Mouse (Mus musculus): ENCODE results near the gene Tecr. TPM values are rescaled to one million over a fixed set of nuclear protein-coding genes. Genes with fewer than 3 reads are reported as not detected.

Gene Tecr
- polyA plus RNA-seq, 1 experiment from 2014 or later, result 531 TPM

- ATAC-seq (replicated peaks; ENCODE audit: insufficient number of reproducible peaks, low FRiP score, low TSS enrichment), result no peak
- Histone ChIP-seq H3K36me3 (ENCODE audit: control insufficient read depth, insufficient read depth, low read length) (no peaks in the 10 kb centered on the region), H3K4me2 (no peak overlapping the region), H3K27me3 (ENCODE audit: control insufficient read depth, insufficient read depth, low read length) (no peaks in the 10 kb centered on the region), H3K4me3 (ENCODE audit: low read depth, low read length) (no peak overlapping the region), H3K9ac (ENCODE audit: low read depth, low read length) (no peak overlapping the region), H3K4me1 (ENCODE audit: control insufficient read depth, insufficient read depth, low read length) (peaks cover 25% of the 10 kb centered on the region), H3K27ac (ENCODE audit: low read depth, low read length) (no peak overlapping the region), H3K9me3 (replicated peaks; ENCODE audit: control insufficient read depth, low read length) (no peaks in the 10 kb centered on the region)
- 91% methylated on average over 15 of the region's 15 CpGs for WGBS (ENCODE audit: insufficient replicate concordance)
Measured at GRCm38 (mm10) chr8:83583236-83583635, 24.5 kb downstream of the Tecr start.

GRCm38 (mm10) chr8:83582226-83582625, 25.5 kb downstream of the Tecr start:
- no peak for ATAC-seq (replicated peaks; ENCODE audit: insufficient number of reproducible peaks, low FRiP score, low TSS enrichment)
- Histone ChIP-seq H3K4me2 (no peak overlapping the region), H3K36me3 (ENCODE audit: control insufficient read depth, insufficient read depth, low read length) (no peaks in the 10 kb centered on the region), H3K4me1 (ENCODE audit: control insufficient read depth, insufficient read depth, low read length) (peaks cover 24% of the 10 kb centered on the region), H3K4me3 (ENCODE audit: low read depth, low read length) (no peak overlapping the region), H3K9me3 (replicated peaks; ENCODE audit: control insufficient read depth, low read length) (no peaks in the 10 kb centered on the region), H3K27me3 (ENCODE audit: control insufficient read depth, insufficient read depth, low read length) (no peaks in the 10 kb centered on the region), H3K9ac (ENCODE audit: low read depth, low read length) (no peak overlapping the region), H3K27ac (ENCODE audit: low read depth, low read length) (no peak overlapping the region)
- 88% methylated on average over 8 of the region's 8 CpGs for WGBS (ENCODE audit: insufficient replicate concordance)

- peak overlapping the region; percentile 46; the same call in 1 of the 2 replicates for H3K27ac ChIP-seq (ENCODE audit: low read depth, low read length)
- H3K27me3 ChIP-seq (ENCODE audit: control insufficient read depth, insufficient read depth, low read length), result no peaks in the 10 kb centered on the region
- 86% methylated on average over 8 of the region's 8 CpGs for WGBS (ENCODE audit: insufficient replicate concordance)
- H3K4me1 ChIP-seq (ENCODE audit: control insufficient read depth, insufficient read depth, low read length), result peaks cover 38% of the 10 kb centered on the region
- no peaks in the 10 kb centered on the region for H3K9me3 ChIP-seq (replicated peaks; ENCODE audit: control insufficient read depth, low read length)
- no peak overlapping the region for H3K4me2 ChIP-seq
- H3K9ac ChIP-seq (ENCODE audit: low read depth, low read length), result no peak overlapping the region; the same call in 1 of the 2 replicates
- H3K4me3 ChIP-seq (ENCODE audit: low read depth, low read length), result no peak overlapping the region
- H3K36me3 ChIP-seq (ENCODE audit: control insufficient read depth, insufficient read depth, low read length), result no peaks in the 10 kb centered on the region
- no peak for ATAC-seq (replicated peaks; ENCODE audit: insufficient number of reproducible peaks, low FRiP score, low TSS enrichment)
Measured at GRCm38 (mm10) chr8:83580826-83581225, 26.9 kb downstream of the Tecr start.

- Histone ChIP-seq H3K4me3 (ENCODE audit: low read depth, low read length) (no peak overlapping the region), H3K9ac (ENCODE audit: low read depth, low read length) (no peak overlapping the region), H3K4me1 (ENCODE audit: control insufficient read depth, insufficient read depth, low read length) (peaks cover 49% of the 10 kb centered on the region), H3K9me3 (replicated peaks; ENCODE audit: control insufficient read depth, low read length) (no peaks in the 10 kb centered on the region), H3K36me3 (ENCODE audit: control insufficient read depth, insufficient read depth, low read length) (no peaks in the 10 kb centered on the region; the same call in 1 of the 2 replicates), H3K27me3 (ENCODE audit: control insufficient read depth, insufficient read depth, low read length) (no peaks in the 10 kb centered on the region), H3K27ac (ENCODE audit: low read depth, low read length) (peak overlapping the region; percentile 91), H3K4me2 (no peak overlapping the region)
- no peak for ATAC-seq (replicated peaks; ENCODE audit: insufficient number of reproducible peaks, low FRiP score, low TSS enrichment)
- WGBS (ENCODE audit: insufficient replicate concordance), result 85% methylated on average over 8 of the region's 8 CpGs
Measured at GRCm38 (mm10) chr8:83579676-83580075, 28.1 kb downstream of the Tecr start.

- Histone ChIP-seq H3K27me3 (ENCODE audit: control insufficient read depth, insufficient read depth, low read length) (no peaks in the 10 kb centered on the region), H3K4me1 (ENCODE audit: control insufficient read depth, insufficient read depth, low read length) (peaks cover 62% of the 10 kb centered on the region), H3K4me2 (peak overlapping the region; percentile 25; the same call in 1 of the 2 replicates), H3K9me3 (replicated peaks; ENCODE audit: control insufficient read depth, low read length) (no peaks in the 10 kb centered on the region), H3K4me3 (ENCODE audit: low read depth, low read length) (no peak overlapping the region), H3K9ac (ENCODE audit: low read depth, low read length) (peak overlapping the region; percentile 59), H3K27ac (ENCODE audit: low read depth, low read length) (peak overlapping the region; percentile 91), H3K36me3 (ENCODE audit: control insufficient read depth, insufficient read depth, low read length) (no peaks in the 10 kb centered on the region; the same call in 1 of the 2 replicates)
- 51% methylated on average over 17 of the region's 17 CpGs for WGBS (ENCODE audit: insufficient replicate concordance)
- ATAC-seq (replicated peaks; ENCODE audit: insufficient number of reproducible peaks, low FRiP score, low TSS enrichment), result no peak
Measured at GRCm38 (mm10) chr8:83578131-83579055, 29.4 kb downstream of the Tecr start.

GRCm38 (mm10) chr8:83577384-83577791, 30.4 kb downstream of the Tecr start:
- Histone ChIP-seq H3K36me3 (ENCODE audit: control insufficient read depth, insufficient read depth, low read length) (peaks cover 2% of the 10 kb centered on the region; the same call in 1 of the 2 replicates), H3K27ac (ENCODE audit: low read depth, low read length) (peak overlapping the region; percentile 91), H3K4me2 (no peak overlapping the region), H3K27me3 (ENCODE audit: control insufficient read depth, insufficient read depth, low read length) (no peaks in the 10 kb centered on the region), H3K4me1 (ENCODE audit: control insufficient read depth, insufficient read depth, low read length) (peaks cover 65% of the 10 kb centered on the region), H3K4me3 (ENCODE audit: low read depth, low read length) (no peak overlapping the region), H3K9me3 (replicated peaks; ENCODE audit: control insufficient read depth, low read length) (no peaks in the 10 kb centered on the region), H3K9ac (ENCODE audit: low read depth, low read length) (peak overlapping the region; percentile 36; the same call in 1 of the 2 replicates)
- ATAC-seq (replicated peaks; ENCODE audit: insufficient number of reproducible peaks, low FRiP score, low TSS enrichment), result no peak; the same call in 1 of the 2 replicates
- 32% methylated on average over 9 of the region's 9 CpGs for WGBS (ENCODE audit: insufficient replicate concordance)

GRCm38 (mm10) chr8:83576921-83577320, 30.9 kb downstream of the Tecr start:
- H3K9ac ChIP-seq (ENCODE audit: low read depth, low read length), result peak overlapping the region; percentile 36; the same call in 1 of the 2 replicates
- H3K36me3 ChIP-seq (ENCODE audit: control insufficient read depth, insufficient read depth, low read length), result peaks cover 5% of the 10 kb centered on the region
- WGBS (ENCODE audit: insufficient replicate concordance), result 56% methylated on average over 4 of the region's 4 CpGs
- H3K4me3 ChIP-seq (ENCODE audit: low read depth, low read length), result no peak overlapping the region
- no peak for ATAC-seq (replicated peaks; ENCODE audit: insufficient number of reproducible peaks, low FRiP score, low TSS enrichment)
- no peaks in the 10 kb centered on the region for H3K9me3 ChIP-seq (replicated peaks; ENCODE audit: control insufficient read depth, low read length)
- peak overlapping the region; percentile 51 for H3K4me2 ChIP-seq
- H3K4me1 ChIP-seq (ENCODE audit: control insufficient read depth, insufficient read depth, low read length), result peaks cover 65% of the 10 kb centered on the region
- peak overlapping the region; percentile 91 for H3K27ac ChIP-seq (ENCODE audit: low read depth, low read length)
- no peaks in the 10 kb centered on the region for H3K27me3 ChIP-seq (ENCODE audit: control insufficient read depth, insufficient read depth, low read length)

GRCm38 (mm10) chr8:83576516-83576895, 31.3 kb downstream of the Tecr start:
- Histone ChIP-seq H3K36me3 (ENCODE audit: control insufficient read depth, insufficient read depth, low read length) (peaks cover 9% of the 10 kb centered on the region), H3K4me2 (peak overlapping the region; percentile 51), H3K9me3 (replicated peaks; ENCODE audit: control insufficient read depth, low read length) (no peaks in the 10 kb centered on the region), H3K4me3 (ENCODE audit: low read depth, low read length) (no peak overlapping the region), H3K4me1 (ENCODE audit: control insufficient read depth, insufficient read depth, low read length) (peaks cover 65% of the 10 kb centered on the region), H3K9ac (ENCODE audit: low read depth, low read length) (no peak overlapping the region; the same call in 1 of the 2 replicates), H3K27me3 (ENCODE audit: control insufficient read depth, insufficient read depth, low read length) (no peaks in the 10 kb centered on the region), H3K27ac (ENCODE audit: low read depth, low read length) (peak overlapping the region; percentile 91)
- 43% methylated on average over 4 of the region's 4 CpGs for WGBS (ENCODE audit: insufficient replicate concordance)
- no peak for ATAC-seq (replicated peaks; ENCODE audit: insufficient number of reproducible peaks, low FRiP score, low TSS enrichment)

Measured in heart, embryonic 11.5 days (tissue).